Mouse (Mus musculus) thymus, postnatal 10 days (tissue): Measurements from ENCODE around the gene Gm14525.
"Not testable (repeated sequence)": the region's sequence is repeated elsewhere in the genome, so short reads cannot be mapped to it uniquely, and the experiment has no call there.

Experiments used
- DNase-seq, 2 experiments: peaks; one replicate each; pipeline ENCODE4 v3.0.0; 2021; ENCODE audit warnings: low spot score in 2 of 2

The Gm14525 gene

DNA sequence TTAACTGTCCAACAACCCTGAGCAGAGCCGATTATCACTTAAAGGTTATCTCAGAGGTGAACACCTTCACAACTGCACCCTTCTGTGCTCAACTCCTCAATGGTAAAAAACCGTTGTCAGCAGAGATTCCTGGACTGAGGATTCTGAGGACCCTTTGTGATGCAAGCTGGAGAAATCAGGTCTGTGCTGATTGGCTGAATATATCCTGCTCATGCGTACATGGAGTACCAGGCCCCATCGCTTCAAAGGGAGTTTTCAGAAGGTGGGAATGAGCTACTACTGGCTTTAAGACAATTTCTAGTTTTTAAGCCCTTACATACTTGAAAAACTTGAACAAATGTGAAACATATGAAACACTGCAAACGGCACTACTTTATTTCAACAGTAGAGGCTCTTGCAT is at the start of gene Gm14525:
Gene Gm14525, minus strand, starts transcription at position 101 of the 400 bp plus-strand sequence.
- DNase-seq: not testable (repeated sequence)
